Mouse (Mus musculus): ENCODE measurements around the gene Cryba1.

Gene Cryba1

GRCm38 (mm10) chr11:77719055-77719454, 6.0 kb downstream of the Cryba1 start:
- no peak for DNase-seq (ENCODE audit: low spot score in 2 of 2)

GRCm38 (mm10) chr11:77713736-77714135, 11.3 kb downstream of the Cryba1 start:
- no peak for DNase-seq (ENCODE audit: low spot score in 2 of 2)

- no peak for DNase-seq (ENCODE audit: low spot score in 2 of 2)
Observed at GRCm38 (mm10) chr11:77709039-77709438, 16.0 kb downstream of the Cryba1 start.

GRCm38 (mm10) chr11:77705920-77706319, 19.2 kb downstream of the Cryba1 start:
- no peak for DNase-seq (ENCODE audit: low spot score in 2 of 2)

- no peak for DNase-seq (ENCODE audit: low spot score in 2 of 2)
Observed at GRCm38 (mm10) chr11:77697232-77697631, 27.9 kb downstream of the Cryba1 start.

- DNase-seq (ENCODE audit: low spot score in 2 of 2): no peak
Observed at GRCm38 (mm10) chr11:77693026-77693425, 32.1 kb downstream of the Cryba1 start.

- peak; percentile 22 to 41 for DNase-seq (ENCODE audit: low spot score in 2 of 2)
Observed at GRCm38 (mm10) chr11:77687541-77688131, 37.4 kb downstream of the Cryba1 start.

GRCm38 (mm10) chr11:77686841-77687540, 38.1 kb downstream of the Cryba1 start:
- peak; percentile 44 to 60 for DNase-seq (ENCODE audit: low spot score in 2 of 2)

- peak in 1 of 2 experiments; percentile 41 for DNase-seq (ENCODE audit: low spot score in 2 of 2)
Observed at GRCm38 (mm10) chr11:77686346-77686840, 38.7 kb downstream of the Cryba1 start.

GRCm38 (mm10) chr11:77685383-77686265, 39.5 kb downstream of the Cryba1 start, which contains the start of gene Nufip2:
Gene Nufip2 (plus strand): TSS chr11:77686155.
- DNase-seq (ENCODE audit: low spot score in 2 of 2): peak; percentile 99

- no peak for DNase-seq (ENCODE audit: low spot score in 2 of 2)
Observed at GRCm38 (mm10) chr11:77684896-77685295, 40.2 kb downstream of the Cryba1 start.

GRCm38 (mm10) chr11:77680018-77680417, 45.1 kb downstream of the Cryba1 start:
- no peak for DNase-seq (ENCODE audit: low spot score in 2 of 2)

GRCm38 (mm10) chr11:77673428-77673991, 51.6 kb downstream of the Cryba1 start:
- peak in 1 of 2 experiments; percentile 8 for DNase-seq (ENCODE audit: low spot score in 2 of 2)

GRCm38 (mm10) chr11:77672746-77673145, 52.3 kb downstream of the Cryba1 start:
- no peak for DNase-seq (ENCODE audit: low spot score in 2 of 2)

All from thymus, postnatal 10 days (tissue).